Mouse (Mus musculus): ENCODE measurements around the gene Glis3.

Glis3 gene

DNA sequence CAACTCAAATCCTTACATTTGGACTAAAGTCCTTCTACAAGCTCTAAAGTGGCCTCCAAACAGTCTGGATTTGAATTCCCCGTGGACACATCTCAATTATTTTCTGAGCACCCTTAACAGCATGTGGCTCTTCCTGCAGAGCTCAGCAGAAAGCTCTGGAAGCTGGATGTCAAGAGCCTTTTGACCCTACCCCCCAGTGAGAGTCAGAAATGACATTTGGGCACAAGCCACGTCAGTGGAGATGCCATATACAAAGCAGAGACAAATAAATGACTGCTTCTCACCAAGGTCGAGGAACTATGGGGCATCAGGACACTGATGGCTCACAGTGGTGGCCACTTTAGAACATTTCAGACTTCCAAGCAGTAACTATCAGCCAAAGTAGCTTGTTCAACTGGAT is 146.3 kb downstream of the Glis3 start:
- DNase-seq (ENCODE audit: low spot score) = no peak

DNA sequence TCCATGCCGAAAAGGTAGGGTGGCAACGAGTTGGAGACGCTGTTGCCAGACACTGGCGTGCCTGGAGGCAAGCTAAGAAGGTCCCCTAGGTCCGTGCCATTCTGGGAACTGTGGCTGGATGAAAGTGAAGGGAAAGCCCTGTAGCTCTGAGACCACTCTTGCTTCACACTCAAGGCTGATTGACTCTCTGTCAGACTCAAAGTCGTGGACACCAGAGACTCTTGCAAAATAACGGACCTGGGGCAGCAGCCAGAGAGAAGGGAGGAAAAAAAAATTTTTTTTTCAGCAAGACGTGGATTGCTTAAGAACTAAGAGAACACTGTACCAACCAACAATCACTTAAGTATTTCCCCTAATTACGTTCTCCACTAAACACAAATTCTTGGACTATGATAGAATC is 148.1 kb downstream of the Glis3 start:
- no peak for DNase-seq (ENCODE audit: low spot score)

DNA sequence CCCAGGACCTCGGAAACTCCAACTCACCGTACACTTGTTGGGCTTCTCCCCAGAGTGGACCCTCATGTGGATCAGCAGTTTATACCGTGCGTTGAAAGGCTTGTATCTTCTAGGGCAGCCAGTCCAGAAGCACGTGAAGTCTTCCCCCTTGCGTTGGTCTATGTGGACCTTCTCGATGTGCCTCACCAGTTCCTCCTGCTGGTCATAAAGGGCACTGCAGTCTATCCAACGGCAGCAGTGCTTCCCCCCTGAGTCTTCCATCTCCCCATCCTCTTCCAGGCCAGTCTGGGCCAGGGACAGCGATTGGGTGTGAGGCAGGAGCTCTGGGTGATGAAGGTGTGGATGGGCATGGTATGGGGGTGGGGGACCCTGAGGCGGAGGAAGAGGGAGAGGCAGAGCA is 149.0 kb downstream of the Glis3 start:
- no peak for DNase-seq (ENCODE audit: low spot score)

DNA sequence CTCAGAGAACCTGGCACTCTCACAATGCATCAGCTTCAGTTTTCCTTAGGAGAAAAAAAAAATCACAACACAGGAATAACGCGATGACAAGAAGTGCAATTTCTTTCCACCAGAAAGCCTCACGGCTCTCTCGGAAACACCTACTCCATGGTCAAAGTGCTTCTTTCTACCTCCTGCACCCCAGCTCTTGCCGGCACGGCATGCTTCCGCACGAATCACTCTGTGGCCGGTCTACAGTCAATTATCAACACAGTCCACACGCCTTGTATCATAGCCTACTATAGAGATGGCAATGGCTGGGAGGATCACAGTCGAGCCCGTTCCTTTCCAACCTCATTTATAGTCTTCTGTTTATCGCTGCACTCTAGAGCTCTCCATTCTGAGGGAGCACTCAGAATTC is 150.9 kb downstream of the Glis3 start:
- no peak for DNase-seq (ENCODE audit: low spot score)

DNA sequence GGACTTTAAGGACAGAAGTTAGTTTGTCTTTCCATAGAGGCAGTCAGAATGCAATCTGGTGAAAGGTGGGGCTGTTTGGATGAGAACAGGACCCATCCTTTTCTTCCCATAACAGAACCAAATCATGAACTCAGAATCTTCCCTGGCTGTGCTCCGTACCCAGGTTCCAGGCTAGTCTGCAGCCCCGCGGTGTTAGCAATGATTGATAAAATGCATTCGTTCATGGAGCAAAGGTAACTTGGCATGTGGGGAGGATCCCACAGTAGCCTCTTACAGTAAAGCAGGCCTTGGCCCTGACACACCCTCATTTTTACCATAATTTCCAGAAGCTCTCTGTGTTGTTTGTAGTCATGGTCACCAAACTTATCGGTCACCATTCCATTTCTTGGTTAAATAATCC is 152.4 kb downstream of the Glis3 start:
- no peak for DNase-seq (ENCODE audit: low spot score)

DNA sequence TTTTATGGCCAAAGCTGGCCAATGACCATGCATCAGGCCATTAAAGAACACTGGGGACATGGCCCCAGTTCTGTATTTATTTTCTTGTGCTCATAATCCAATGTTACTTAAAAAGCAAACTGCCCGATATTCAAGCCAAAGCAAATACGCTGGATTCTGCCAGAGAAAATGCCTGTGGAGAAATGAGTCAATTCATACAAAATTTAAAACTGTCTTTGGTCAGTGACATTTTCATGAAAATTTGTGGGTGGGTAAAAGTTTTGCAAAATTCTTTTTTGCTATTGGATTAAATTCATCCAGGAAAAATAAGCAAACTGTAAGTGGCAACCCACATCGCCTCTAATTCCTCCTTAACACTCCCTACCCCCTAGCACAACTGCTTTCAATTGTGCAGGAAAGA is 154.5 kb downstream of the Glis3 start:
- no peak for DNase-seq (ENCODE audit: low spot score)

DNA sequence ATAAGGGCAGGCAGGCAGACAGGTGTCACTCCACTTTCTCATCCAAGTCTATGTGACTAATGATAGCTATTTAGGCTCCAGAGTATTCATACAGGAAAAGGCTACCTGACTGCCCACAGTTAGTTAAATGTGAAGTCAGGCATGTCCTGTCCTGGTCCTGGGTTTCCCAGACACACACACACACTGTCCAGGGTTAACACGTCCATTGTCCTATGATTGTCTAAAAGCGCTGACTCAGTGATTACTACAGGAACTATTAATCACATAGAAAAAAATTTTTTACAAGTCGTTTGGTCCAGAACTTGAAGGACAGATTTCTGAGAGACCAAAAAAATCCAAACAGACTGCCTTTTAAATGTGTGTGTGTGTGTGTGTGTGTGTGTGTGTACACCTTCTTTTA is 157.6 kb downstream of the Glis3 start:
- no peak for DNase-seq (ENCODE audit: low spot score)

DNA sequence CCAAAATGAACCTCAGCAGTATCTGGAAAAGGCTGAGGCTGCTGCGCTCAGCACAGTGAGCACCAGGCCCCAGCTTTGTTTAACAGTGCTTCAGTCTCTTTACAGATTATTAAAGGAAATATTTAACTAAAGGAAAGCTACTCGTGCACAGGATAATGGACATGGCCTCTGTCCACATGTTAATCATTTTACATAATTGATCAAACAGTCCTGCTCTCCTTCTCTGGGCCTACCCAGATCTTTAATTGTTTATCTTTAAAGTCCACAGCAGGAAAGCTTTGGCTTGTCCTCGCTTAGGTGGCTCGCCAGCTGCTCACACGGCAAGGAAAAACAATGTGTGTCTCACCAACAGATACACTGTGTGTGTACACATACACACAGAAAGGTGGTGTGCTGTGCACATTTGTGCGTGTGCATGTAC is 159.1 kb downstream of the Glis3 start:
- no peak for DNase-seq (ENCODE audit: low spot score)

DNA sequence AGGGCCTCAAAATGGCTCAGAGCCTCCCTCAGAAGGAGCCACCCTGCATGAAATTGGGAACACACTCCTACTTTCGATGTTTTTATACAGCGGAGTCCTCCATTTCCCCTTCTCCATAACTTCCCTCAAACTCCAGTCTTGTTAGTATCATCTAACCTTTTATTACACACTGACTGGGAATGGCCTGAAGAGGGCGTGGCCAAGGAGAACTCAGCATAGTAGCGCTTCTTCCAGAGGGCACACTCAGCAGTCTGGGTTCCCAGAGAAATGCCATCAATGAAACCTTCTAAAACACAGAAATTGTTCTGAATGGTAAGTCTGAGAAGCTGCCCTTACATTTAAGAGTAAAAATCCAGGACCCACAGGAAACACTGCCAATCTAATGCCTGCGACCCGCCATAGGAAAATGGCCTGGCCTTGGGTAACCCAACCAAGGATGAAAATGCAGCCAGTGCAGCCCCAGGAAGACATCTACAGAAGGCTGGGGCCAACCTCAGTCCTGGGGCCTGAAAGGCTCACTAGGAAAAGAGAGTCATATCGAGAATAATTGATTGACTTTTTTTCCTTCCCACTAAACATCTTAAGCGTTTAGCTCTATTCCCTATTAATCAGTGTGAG is 159.6 kb downstream of the Glis3 start:
- DNase-seq (ENCODE audit: low spot score) = no peak

DNA sequence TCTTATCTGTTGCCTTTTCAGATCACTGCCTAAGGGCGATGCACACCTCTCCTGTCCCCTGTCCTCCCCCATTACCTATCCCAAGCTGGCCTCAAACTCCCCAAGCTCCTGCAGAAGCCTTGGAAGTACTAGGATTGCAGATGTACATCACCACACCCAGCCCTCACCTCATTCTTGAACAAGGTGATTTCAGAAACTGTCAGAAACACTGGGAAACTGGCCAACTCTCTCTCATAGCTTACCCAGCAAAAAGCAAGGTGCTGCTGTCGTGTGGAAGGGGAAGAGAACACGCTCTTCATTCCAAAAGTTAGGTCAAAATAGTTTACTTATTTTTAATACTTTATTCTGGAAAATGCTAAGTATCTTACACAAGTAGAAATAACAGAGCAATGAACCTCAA is 160.6 kb downstream of the Glis3 start:
- DNase-seq (ENCODE audit: low spot score) = no peak

DNA sequence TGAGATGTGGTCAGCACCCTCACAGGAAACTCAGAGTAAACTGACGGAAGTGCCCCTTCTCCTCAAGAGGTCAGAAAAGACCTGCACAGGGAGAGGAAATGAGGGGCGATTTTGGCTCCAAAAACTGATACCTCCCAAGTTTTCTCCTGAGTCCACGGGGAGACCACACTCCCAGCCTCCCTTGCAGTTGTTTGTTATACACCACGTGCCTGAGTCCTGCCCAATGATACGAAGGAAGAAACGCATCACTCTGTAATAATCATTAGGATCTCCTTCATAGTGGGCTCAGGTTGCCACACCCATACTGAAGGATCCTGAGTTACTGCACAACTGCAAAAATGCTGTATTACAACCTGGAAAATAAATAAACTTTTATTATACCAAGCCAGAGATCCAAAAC is 161.0 kb downstream of the Glis3 start:
- DNase-seq (ENCODE audit: low spot score) = no peak

DNA sequence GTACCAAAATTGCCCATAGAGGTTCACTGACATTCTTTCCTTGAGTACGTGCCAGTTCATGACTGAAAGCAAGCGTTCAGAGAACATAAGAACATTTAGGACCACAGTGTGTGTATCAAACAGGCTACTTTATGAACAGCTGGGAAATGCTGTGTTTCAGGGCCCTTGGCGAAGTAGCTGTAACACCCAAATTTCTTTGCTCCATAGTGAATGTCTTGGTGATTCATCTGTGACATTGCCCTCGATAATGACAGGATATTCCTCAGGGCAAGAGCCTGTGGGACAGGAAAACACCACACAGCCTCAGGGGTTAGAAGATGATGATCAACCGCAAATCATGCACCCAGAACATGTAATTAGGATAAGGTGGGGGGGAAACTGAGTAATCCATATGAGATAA is 161.6 kb downstream of the Glis3 start:
- no peak for DNase-seq (ENCODE audit: low spot score)

DNA sequence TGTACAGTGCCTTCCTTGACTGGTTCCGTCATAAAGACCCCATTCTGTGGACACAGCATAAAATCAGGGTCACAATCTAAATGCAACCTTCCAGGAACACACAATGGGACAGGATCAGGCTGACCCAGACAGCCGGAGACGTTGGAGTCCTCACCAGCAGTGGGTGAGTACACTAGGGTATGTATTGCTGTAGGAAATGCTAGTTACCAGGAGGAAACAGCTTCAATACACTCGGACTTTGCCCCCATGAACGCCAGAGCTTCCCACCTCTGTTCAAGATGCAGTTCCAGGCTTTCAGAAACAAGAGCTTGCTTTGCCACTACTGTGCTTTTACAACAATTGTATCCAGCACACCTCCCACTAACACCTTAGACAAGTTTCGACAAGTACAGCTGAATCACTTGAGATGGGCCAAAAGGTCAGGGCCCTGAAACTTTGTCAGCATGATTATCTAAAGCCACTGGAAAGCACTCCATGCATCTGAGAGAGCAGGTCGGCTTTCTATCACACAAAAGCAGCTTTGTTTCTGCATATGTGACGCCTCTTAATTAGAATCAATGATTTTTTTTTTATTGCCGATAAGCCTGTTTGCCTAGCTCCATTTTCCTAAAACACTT is 162.3 kb downstream of the Glis3 start:
- no peak for DNase-seq (ENCODE audit: low spot score)

DNA sequence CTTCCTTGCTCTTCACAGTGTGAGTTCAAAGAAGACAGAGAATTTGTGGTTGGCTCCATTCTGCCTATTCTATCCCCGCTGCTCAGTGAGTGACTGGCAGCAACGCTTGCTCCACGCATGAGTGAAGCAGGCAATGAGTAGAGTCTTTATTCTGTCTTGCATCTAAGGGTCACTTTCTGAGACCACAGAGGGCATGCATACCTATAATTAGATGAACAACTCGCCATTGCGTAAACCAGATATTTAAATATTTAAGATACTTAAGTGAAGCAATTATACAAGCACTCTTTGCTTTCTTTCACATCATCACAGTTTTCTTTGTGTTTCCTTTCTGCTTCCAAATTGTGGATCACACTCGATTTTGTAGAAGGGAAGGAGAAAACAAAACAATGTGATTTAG is 163.4 kb downstream of the Glis3 start:
- DNase-seq (ENCODE audit: low spot score) = no peak

DNA sequence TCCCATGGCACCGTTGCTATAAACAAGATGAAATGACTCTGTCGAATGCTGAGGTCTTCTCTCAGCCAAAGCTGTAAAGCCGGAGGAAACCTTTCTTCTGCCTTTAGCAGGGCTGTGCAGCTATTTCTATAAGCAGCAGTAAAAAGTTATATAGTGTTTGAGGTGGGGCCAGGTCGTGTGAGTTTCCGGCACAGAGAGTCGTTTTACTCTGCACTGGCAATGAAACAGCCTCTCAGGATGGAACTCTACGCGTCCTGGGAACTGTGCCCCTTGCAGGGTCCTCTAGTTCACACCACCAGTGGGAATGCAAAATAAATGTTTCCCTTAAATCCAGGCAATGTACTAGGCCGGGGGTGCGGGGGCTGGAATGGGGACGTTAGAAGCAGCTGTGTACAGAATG is 167.4 kb downstream of the Glis3 start:
- DNase-seq (ENCODE audit: low spot score) = no peak

DNA sequence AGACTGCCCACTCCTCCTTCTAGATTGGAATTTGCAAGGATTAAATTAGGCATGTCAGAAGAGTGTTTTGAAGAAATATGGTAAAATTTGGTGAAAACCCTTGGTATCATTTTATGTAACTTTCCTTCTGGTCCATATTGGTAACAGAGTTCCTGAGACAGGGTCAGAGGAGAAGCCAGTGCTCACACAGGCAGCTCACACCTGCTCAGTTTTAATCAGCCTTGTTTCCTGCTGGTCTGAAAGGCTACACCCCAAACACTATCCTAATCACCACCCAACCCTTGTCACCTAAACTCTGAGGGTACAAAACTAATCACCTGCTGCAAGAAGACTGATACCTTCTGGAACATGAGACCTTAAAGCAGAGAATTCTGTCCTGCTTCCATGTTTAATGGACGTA is 168.0 kb downstream of the Glis3 start:
- no peak for DNase-seq (ENCODE audit: low spot score)

DNA sequence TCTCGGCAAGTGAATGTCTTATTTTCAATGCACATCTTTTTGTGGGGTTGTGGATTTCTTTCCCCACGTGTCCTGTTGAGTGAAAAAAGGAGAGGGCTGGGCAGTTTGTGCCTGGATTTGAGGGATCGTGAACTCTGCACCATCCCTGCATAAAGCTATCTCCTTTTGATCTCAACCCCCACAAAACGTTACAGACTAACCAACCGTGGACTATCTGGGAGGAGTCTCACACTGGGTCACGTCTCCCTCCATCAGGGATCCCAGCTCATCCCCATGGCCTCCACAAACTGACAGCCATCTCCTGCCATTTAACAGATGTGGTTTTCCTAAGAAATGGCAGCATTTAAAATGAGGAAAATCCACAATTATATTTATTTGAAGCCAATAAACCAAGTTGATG is 174.5 kb downstream of the Glis3 start:
- DNase-seq (ENCODE audit: low spot score) = no peak

DNA sequence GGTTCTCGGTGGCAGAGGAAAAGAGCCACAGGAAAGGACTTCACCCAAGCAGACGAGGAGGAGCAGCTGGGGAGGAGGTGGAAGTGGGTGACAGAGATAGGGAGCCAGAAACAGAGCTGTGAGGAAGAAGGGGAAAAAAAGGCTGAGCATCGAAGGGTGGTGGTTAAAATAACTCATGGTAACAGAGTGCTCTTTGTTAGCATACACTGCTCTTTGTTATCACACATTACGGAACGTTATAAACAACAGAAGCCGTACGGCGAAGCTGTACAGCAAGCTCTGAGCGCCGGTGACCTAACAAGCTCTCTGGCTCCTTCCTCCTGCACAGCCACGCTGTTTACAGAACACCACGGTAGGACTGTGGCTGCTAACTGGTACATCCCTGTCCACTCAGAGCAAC is 176.9 kb downstream of the Glis3 start:
- DNase-seq (ENCODE audit: low spot score) = peak; percentile 41

DNA sequence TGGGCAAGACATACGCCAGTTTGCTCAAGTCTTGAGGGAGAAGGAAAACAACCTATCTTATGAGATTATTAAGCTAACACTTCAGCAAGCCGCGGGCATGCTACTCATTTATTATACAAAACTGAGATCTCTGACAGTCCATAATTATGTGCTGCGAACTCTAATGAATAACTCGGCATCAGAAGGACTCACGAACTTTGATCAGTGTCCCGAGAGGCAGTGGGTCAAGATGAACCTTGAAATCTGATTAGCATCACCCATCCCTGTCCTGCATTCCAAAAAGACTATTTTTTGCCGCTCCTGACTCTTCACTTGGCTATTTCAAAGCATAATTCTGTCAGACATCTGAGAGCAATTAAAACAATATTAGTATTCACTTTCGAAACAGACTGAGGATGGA is 178.9 kb downstream of the Glis3 start:
- DNase-seq (ENCODE audit: low spot score) = no peak

DNA sequence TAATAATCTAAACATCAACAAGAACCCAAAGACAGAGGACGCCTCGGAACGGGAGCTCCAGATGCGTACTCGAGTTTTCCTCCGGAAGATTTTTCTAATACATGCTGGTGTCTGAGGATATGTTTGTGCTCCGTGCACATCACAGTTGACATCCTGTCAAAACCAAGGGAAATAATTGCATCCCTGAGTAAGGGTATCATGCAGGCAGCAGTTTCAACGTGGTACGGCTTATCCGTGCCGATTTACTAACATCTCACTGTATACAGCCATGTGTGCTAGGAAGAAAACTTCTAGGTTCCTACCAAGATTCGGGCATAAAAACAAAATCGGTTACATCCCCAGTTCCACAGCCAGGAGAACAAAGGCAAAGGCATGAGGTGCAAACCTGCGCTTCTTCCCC is 179.4 kb downstream of the Glis3 start:
- DNase-seq (ENCODE audit: low spot score) = no peak

DNA sequence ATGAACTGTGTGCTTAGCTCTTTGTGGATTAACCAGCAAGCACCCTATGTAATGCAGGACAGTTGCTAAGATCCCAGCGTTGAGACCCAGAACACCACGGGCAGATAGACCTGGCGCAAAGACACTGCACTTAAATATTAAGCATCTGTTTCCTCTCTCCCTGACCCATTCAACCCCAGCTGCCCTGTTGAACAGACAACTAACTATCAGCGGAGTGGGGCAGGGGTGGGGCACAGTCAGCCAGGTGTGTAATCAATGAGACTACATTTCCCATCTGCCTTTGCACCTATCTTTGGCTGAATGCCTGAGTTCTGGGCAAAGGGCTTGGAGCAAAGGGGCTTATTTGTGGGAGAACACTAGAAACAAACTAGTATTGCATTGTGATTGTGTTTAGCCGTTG is 180.1 kb downstream of the Glis3 start:
- DNase-seq (ENCODE audit: low spot score) = no peak

DNA sequence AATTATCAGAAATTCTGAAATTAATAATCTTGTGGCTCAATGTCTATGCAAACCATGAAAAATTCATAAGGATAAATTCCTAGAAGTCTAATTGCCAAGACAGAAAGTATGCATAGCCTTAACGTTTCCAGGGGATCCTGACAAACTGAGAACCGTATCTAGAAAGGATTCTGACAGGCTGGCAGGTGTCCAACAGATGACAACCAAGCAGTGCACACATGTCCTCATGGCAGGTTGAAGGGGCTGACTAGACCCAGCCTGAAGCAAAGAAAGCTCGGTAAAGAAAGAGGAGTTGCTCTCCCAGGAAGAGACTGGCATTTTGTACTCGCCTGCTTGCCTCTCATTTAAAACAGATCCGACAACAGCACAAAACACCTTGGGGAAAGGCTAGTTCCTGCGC is 184.0 kb downstream of the Glis3 start:
- no peak for DNase-seq (ENCODE audit: low spot score)

DNA sequence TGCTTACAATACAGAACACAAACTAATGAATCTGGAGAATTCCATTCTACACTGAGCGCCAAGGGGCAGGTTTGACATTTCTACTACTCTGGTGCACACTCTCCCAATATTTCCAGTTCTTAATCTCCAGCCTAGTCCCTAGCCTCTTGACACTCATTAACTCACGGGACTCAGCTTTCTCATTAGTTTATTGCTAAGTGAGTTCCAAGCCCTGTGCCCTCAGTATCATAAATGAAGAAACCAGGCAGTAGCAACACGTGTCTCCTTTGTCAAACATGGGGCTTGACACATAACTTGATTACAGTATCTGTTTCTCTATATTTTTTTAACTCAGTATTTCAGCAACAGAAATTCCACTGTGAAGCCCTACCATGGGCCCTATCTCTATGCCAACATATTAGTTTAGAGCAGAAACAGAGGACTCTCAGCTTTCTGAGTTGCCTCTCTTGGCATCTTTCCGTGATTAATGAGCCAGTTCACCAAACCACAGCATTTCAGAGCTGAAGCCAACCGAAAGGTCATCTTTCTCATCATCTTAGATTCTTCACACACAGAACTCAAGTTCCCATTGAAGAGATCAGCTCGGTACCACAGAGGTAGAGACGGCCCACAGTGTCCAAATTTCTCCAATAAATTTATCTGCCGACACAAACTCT is 186.1 kb downstream of the Glis3 start:
- DNase-seq (ENCODE audit: low spot score) = no peak

DNA sequence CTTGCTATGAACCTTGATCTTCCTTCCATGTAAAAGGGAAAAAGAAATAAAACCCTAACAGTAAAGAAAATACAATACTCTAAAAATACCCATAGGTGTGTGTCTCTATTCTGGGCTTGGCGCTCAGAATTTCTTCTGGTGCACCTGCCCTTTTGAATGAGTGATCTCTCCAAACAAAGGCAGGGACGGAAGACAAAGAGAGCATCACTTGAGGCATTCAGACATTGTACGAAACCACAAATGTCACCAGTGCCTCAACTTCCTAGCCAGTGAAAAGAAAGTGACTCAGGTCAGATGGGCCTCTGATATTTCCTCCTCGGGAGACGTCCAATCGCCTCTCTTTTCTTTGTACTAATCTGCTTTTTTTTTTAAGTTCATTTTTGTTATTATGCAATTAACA is 201.8 kb downstream of the Glis3 start:
- no peak for DNase-seq (ENCODE audit: low spot score)

Measured in left cerebral cortex, adult 11 months (tissue).